Mouse (Mus musculus): ENCODE measurements around the gene Atxn7l2. TPM values are rescaled to one million over a fixed set of nuclear protein-coding genes. Genes with fewer than 3 reads are reported as not detected.

Gene Atxn7l2
- total RNA-seq, 2 experiments from 2014 or later, result 8.2 to 8.5 TPM

DNA sequence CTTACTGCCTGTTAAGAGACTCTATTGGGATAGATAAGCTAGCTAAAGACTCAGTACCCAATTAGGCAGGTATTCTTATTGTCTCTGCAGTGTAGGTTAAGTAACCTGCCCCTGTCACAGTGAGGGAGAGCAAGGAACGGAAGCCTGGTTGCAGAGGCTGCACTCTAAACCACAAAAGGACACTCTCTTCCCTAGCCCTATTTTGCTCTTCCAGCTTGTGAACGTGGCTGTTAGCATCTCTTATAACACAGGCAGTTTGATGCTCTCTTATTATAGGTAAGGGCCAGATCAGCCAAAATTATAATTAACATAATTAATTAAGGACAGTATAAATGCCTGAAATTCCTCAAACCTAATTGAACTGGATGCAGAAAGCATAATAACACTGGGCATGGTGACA lies 30.2 kb downstream of the Atxn7l2 start:
- no peak for DNase-seq (ENCODE audit: low spot score in 2 of 2)

DNA sequence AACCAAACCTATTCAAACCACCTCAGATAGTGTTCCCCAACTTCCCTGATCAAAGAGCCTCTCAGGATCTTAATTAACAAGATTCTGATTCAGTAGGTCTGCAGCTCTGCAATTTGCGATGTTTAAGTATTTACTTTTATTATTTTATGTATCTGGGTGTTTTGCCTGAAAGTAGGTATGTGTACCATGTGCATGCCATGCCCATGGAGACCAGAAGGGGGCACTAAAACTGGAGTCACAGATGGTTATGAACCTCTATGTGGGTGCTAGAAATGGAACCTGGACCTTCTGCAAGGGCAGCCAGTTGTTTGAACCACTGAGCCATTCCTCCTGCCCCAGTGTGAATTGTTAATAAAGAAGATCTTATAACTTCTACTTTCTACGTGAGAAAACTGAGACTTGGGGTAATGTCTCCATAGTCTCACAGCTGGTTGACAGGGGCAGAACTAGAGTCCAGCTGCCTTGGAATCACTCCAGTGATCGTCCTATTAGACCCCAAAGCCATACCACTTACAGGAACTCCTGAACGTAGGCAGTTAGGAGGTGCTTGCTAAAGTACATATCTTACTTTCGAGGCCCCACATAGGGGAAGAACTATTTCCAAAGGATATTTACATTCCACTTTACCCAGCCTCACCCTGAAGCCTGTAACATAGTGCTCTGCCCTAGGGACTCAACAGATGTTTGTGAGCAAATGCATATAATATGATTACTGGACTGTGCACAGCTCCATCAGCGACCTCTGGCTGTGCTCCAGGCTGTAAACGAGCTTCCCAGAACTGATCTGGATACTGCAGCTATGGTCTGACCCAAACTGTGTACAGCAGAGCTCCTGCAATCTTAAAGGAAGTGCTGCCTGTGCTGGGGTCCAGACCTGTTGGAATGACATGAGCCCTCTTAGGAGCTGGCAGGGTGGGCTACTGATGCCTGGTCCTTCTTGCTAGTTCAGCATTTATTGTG lies 31.7 kb downstream of the Atxn7l2 start:
- no peak for DNase-seq (ENCODE audit: low spot score in 2 of 2)

GRCm38 (mm10) chr3:108174672-108175531 lies 35.8 kb downstream of the Atxn7l2 start:
- peak in 1 of 2 experiments; percentile 40 for DNase-seq (ENCODE audit: low spot score in 2 of 2)

- no peak for DNase-seq (ENCODE audit: low spot score in 2 of 2)
Observed at GRCm38 (mm10) chr3:108169199-108169598, 41.5 kb downstream of the Atxn7l2 start.

GRCm38 (mm10) chr3:108167499-108167898 lies 43.2 kb downstream of the Atxn7l2 start:
- no peak for DNase-seq (ENCODE audit: low spot score in 2 of 2)

GRCm38 (mm10) chr3:108166486-108167211 lies 44.1 kb downstream of the Atxn7l2 start:
- DNase-seq (ENCODE audit: low spot score in 2 of 2), result no peak

GRCm38 (mm10) chr3:108165532-108166315 lies 45.0 kb downstream of the Atxn7l2 start:
- DNase-seq (ENCODE audit: low spot score in 2 of 2), result no peak

GRCm38 (mm10) chr3:108164807-108165206 lies 45.9 kb downstream of the Atxn7l2 start:
- peak; percentile 74 to 76 for DNase-seq (ENCODE audit: low spot score in 2 of 2)

DNA sequence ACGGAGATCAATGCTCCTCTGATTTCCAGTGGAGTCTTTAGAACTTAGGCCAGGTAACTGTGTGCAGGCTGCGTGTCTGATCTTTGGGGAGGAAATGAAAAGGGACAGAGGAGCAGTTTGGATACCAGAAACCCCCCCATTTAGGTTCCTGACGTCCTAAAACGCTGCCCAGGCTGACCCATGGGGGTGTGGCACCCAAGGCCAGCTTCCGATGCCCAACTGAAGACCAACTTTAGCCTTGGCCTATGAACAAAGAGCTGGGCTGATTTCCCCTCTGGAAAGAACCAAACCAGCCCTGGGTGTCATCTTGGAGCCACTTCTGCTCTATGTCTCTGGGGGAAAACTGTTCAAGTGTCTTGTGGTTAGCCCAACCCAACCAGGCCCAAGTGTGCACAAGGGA lies 46.6 kb downstream of the Atxn7l2 start:
- no peak for DNase-seq (ENCODE audit: low spot score in 2 of 2)

DNA sequence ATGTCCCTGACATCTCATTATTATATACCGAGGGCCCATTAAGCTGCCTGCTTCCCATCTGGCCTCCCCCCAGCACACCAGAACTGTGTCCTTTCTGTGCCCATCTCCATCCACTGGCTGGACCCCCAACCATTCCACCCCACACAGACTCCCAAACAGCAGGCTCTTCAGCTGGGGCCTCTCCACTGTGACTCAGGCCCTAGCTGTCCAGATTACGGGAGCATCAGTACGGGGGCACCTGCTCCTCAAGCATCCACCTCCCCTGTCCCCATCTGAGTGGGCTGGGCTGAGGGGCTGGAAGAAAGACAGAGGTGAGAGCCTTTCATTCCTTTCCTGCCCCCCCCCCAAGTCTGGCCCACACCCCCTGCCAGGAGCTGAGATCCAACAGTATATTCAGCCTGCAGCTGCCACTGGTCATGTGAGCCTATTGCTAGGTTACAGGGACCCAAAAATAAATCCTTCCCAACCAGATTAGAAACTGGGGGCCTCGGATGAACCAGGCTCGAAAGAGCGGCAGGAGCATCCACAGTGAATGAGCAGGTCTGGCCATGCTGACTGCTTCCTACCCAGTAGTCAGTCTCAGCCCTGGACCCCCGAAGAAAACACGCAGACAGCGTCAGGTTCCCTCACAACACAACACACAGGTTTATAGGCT lies 52.2 kb downstream of the Atxn7l2 start:
- DNase-seq (ENCODE audit: low spot score in 2 of 2), result no peak

DNA sequence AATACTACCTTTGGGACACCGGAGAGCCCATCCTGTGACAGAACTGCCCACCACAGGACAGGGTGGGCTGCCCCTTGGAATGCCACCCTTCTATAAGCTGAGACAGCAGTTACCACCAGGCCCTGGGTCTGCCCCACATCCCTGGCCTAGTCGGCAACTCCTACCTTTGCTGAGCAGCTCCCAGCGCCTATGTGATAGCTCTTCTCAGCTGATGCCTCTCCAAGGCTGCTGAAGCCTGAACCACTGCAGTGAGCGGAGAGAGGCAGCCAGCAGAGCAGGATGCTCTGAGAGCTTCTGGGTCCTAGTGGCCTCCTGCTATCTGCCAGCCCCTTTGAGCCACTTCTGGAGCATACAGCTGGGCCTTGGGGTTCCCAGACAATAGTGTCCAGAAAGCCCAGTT lies 56.1 kb downstream of the Atxn7l2 start, which contains the start of gene Gpr61:
TSS of gene Gpr61 (minus strand) at position 227 of the 400 bp plus-strand sequence.
- DNase-seq (ENCODE audit: low spot score in 2 of 2), result no peak

GRCm38 (mm10) chr3:108152290-108152689 lies 58.4 kb downstream of the Atxn7l2 start:
- DNase-seq (ENCODE audit: low spot score in 2 of 2), result no peak

Other genes starting within 250 kb of the Atxn7l2 start
- gene Gstm3, start 241.7 kb downstream of the Atxn7l2 start, total RNA-seq (2021), result under 1 TPM in 1 of 2 experiments, not detected in 1; 0.33 TPM
- gene Gstm2, start 224.5 kb downstream of the Atxn7l2 start, total RNA-seq (2021), result 100 to 1,000 TPM; 211 to 280 TPM
- gene Gstm1, start 193.0 kb downstream of the Atxn7l2 start, total RNA-seq (2021), result 100 to 1,000 TPM; 423 to 620 TPM
- 10 to 100 TPM; 19.6 to 20.3 TPM for gene Gstm4, start 166.0 kb downstream of the Atxn7l2 start, total RNA-seq (2021)
- 100 to 1,000 TPM; 130 to 192 TPM for gene Ampd2, start 124.3 kb downstream of the Atxn7l2 start, total RNA-seq (2021)
- 10 to 100 TPM; 11.0 to 18.6 TPM for gene Gnat2, start 118.1 kb downstream of the Atxn7l2 start, total RNA-seq (2021)
- 100 to 1,000 TPM; 160 to 166 TPM for gene Gnai3, start 64.8 kb downstream of the Atxn7l2 start, total RNA-seq (2021)
- gene Gpr61, start 56.1 kb downstream of the Atxn7l2 start, total RNA-seq (2021), result under 1 TPM; 0.19 to 0.23 TPM
- 10 to 100 TPM; 23.1 to 23.5 TPM for gene Amigo1, start 24.6 kb downstream of the Atxn7l2 start, total RNA-seq (2021)
- 1 to 10 TPM; 7.3 to 8.6 TPM for gene Cyb561d1, start 9.7 kb downstream of the Atxn7l2 start, total RNA-seq (2021)
- gene Sypl2, start 15.7 kb upstream of the Atxn7l2 start, total RNA-seq (2021), result 1 to 10 TPM in 1 of 2 experiments, under 1 TPM in 1; 0.46 to 1.4 TPM
- gene Psma5, start 46.0 kb upstream of the Atxn7l2 start, total RNA-seq (2021), result 10 to 100 TPM; 79.4 to 84.3 TPM
- 10 to 100 TPM; 41.3 to 72.6 TPM for gene Sort1, start 73.1 kb upstream of the Atxn7l2 start, total RNA-seq (2021)
- gene Mybphl, start 154.0 kb upstream of the Atxn7l2 start, total RNA-seq (2021), result not detected
- 1 to 10 TPM; 1.7 to 1.8 TPM for gene Psrc1, start 172.9 kb upstream of the Atxn7l2 start, total RNA-seq (2021)
- gene Celsr2, start 204.6 kb upstream of the Atxn7l2 start, total RNA-seq (2021), result 1 to 10 TPM; 4.4 to 7.0 TPM
- gene Sars, start 234.3 kb upstream of the Atxn7l2 start, total RNA-seq (2021), result 100 to 1,000 TPM; 168 to 202 TPM